Mouse (Mus musculus): Measurements from ENCODE around the gene Wdr35. TPM values are rescaled to one million over a fixed set of nuclear protein-coding genes. Genes with fewer than 3 reads are reported as not detected.
A peak's percentile ranks its signal among the peaks of the same experiment; 100 is the strongest.

Gene Wdr35
- polyA plus RNA-seq, 1 experiment, result 5.9 TPM

DNA sequence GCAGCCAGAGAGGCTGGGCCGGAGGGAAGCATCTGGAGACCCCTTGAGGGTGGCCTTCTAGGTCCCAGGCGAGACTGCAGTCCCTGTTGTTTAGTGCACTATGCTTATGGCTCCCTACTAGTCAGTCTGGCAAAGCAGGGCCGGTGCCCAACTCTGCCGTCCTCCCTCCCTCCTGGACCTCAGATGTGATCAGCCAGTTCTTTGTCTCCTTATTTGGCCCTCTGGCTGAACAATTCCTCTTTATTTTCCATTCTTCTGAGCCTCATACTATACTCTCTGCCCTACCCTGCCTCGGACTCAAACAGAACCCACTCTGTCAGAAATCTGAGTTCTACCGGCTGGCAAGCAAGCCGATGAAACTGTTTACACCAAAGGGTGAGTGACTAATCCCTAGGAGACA lies 79.7 kb downstream of the Wdr35 start:
- Histone ChIP-seq H3K27ac (replicated peaks; ENCODE audit: low read depth, low read length) (no peak overlapping the region; the same call in 1 of the 2 replicates), H3K4me1 (ENCODE audit: control insufficient read depth, insufficient read depth, insufficient read length, low read length) (no peaks in the 10 kb centered on the region; the same call in 1 of the 2 replicates), H3K4me3 (ENCODE audit: insufficient read depth, low read depth, low read length) (no peak overlapping the region)

DNA sequence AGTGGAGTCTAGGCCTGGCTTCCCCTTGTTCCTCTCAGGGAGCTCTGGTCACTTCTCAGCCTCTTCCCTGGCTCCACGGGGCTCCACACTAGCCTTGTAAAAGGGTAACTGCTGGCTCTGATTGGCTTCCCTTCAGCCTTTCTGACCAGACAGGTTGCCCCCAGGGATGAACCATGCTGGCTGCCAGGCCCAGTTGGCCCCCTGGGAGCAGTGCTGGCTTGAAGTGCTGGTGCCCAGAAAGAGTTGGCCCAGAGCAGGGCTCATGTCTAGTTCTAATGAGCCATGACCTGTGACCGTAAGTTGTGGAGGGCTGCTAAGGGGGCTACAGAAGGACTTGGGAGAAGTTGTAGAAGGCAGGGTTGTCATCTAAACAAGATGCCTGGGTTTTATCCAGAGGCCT lies 80.3 kb downstream of the Wdr35 start:
- Histone ChIP-seq H3K4me1 (ENCODE audit: control insufficient read depth, insufficient read depth, insufficient read length, low read length) (no peaks in the 10 kb centered on the region; the same call in 1 of the 2 replicates), H3K27ac (replicated peaks; ENCODE audit: low read depth, low read length) (0 out of 2 replicates have a peak overlapping the region, but pooled peaks have one; percentile 33), H3K4me3 (ENCODE audit: insufficient read depth, low read depth, low read length) (no peak overlapping the region)

- Histone ChIP-seq H3K27ac (replicated peaks; ENCODE audit: low read depth, low read length) (no peak overlapping the region), H3K4me3 (ENCODE audit: insufficient read depth, low read depth, low read length) (no peak overlapping the region), H3K4me1 (ENCODE audit: control insufficient read depth, insufficient read depth, insufficient read length, low read length) (no peaks in the 10 kb centered on the region; the same call in 1 of the 2 replicates)
Observed at GRCm38 (mm10) chr12:9055269-9055668, 81.6 kb downstream of the Wdr35 start.

DNA sequence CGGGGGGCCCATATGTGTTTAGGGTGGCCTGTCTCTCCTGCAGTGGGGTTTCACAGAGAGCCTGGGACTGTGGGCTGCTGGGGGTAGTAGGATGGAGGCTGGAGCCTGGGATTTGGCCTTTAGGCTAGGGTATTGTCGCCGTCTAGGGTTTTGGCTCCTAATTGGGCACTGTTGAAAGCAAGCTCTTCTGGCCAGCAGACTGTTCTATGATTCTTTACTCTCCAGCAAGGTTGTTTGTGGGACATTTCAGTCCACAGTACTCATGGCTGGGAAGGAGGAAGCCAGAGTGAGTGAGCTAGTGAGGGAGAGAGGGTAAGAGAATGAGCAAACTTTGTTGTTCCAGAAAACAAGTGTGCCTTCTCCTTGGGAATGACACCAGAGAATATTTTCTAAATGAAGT lies 85.8 kb downstream of the Wdr35 start:
- H3K27ac ChIP-seq (replicated peaks; ENCODE audit: low read depth, low read length), result 0 out of 2 replicates have a peak overlapping the region, but pooled peaks have one; percentile 19
- H3K4me1 ChIP-seq (ENCODE audit: control insufficient read depth, insufficient read depth, insufficient read length, low read length), result no peaks in the 10 kb centered on the region; the same call in 1 of the 2 replicates
- no peak overlapping the region for H3K4me3 ChIP-seq (ENCODE audit: insufficient read depth, low read depth, low read length)

DNA sequence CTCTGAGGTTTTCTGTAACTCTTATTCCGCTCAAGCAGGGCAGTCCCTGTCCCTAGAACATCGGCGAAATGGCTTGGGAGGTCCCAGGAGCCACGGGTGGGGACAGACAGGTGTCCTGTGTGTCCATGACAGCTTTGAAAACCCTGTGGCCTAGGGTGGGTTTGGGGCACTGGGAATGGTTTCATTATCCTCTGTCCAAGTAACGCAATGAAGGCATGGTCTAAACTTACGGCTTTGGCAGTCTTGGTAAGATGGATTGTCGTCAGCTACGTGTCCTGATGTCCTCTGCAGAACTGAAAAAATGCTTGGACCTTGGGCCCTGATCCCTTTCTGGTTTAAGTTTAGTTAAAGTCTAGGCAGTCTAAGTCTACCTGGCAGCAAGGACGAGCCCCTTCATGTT lies 86.3 kb downstream of the Wdr35 start:
- Histone ChIP-seq H3K4me1 (ENCODE audit: control insufficient read depth, insufficient read depth, insufficient read length, low read length) (no peaks in the 10 kb centered on the region), H3K4me3 (ENCODE audit: insufficient read depth, low read depth, low read length) (no peak overlapping the region), H3K27ac (replicated peaks; ENCODE audit: low read depth, low read length) (no peak overlapping the region)

- Histone ChIP-seq H3K4me3 (ENCODE audit: insufficient read depth, low read depth, low read length) (no peak overlapping the region), H3K4me1 (ENCODE audit: control insufficient read depth, insufficient read depth, insufficient read length, low read length) (no peaks in the 10 kb centered on the region), H3K27ac (replicated peaks; ENCODE audit: low read depth, low read length) (no peak overlapping the region)
Observed at GRCm38 (mm10) chr12:9063611-9064010, 89.9 kb downstream of the Wdr35 start.

GRCm38 (mm10) chr12:9071058-9071457 lies 97.4 kb downstream of the Wdr35 start:
- H3K4me3 ChIP-seq (ENCODE audit: insufficient read depth, low read depth, low read length), result no peak overlapping the region
- no peak overlapping the region for H3K27ac ChIP-seq (replicated peaks; ENCODE audit: low read depth, low read length)
- no peaks in the 10 kb centered on the region for H3K4me1 ChIP-seq (ENCODE audit: control insufficient read depth, insufficient read depth, insufficient read length, low read length)

DNA sequence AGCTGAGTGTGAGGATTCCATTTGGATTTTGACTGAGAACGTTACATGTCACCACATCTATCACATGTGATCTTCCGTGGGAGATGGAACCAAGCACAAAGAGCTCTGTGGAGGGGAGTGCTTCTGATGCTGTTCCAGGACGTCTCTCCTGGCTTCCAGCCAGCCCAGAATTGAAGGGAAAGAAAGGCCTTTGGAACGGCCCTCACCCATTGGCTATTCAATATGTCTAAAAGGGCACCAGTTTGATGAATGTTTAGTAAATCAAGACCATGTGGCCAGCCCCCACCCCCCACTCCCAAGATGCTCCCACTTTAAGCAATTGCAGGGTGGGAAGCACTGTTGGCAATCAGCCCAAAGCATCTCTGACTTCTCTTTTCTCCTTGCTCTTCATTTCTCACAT lies 97.8 kb downstream of the Wdr35 start:
- no peaks in the 10 kb centered on the region for H3K4me1 ChIP-seq (ENCODE audit: control insufficient read depth, insufficient read depth, insufficient read length, low read length)
- H3K4me3 ChIP-seq (ENCODE audit: insufficient read depth, low read depth, low read length), result no peak overlapping the region
- H3K27ac ChIP-seq (replicated peaks; ENCODE audit: low read depth, low read length), result no peak overlapping the region

GRCm38 (mm10) chr12:9077554-9078125 lies 103.9 kb downstream of the Wdr35 start:
- H3K4me3 ChIP-seq (ENCODE audit: insufficient read depth, low read depth, low read length), result no peak overlapping the region
- H3K4me1 ChIP-seq (ENCODE audit: control insufficient read depth, insufficient read depth, insufficient read length, low read length), result no peaks in the 10 kb centered on the region
- H3K27ac ChIP-seq (replicated peaks; ENCODE audit: low read depth, low read length), result no peak overlapping the region

Other genes starting within 250 kb of the Wdr35 start
- 1.7 and 2.8 TPM in 2 replicates for gene Sdc1, start 202.6 kb upstream of the Wdr35 start, polyA plus RNA-seq (2012; ENCODE audit: insufficient read depth, insufficient read length, missing spikeins)
- 307 and 401 TPM in 2 replicates for gene Laptm4a, start 52.2 kb upstream of the Wdr35 start, polyA plus RNA-seq (2012; ENCODE audit: insufficient read depth, insufficient read length, missing spikeins)
- not detected in 2 replicates for gene Matn3, start 26.0 kb upstream of the Wdr35 start, polyA plus RNA-seq (2012; ENCODE audit: insufficient read depth, insufficient read length, missing spikeins)
- 21.3 and 36.3 TPM in 2 replicates for gene Ttc32, start 56.1 kb downstream of the Wdr35 start, polyA plus RNA-seq (2012; ENCODE audit: insufficient read depth, insufficient read length, missing spikeins)

Data from brown adipose tissue, adult 24 weeks (tissue).